Mouse (Mus musculus) embryonic fibroblast, embryonic 13.5 days (primary cell): ENCODE results near the gene G6pc2. TPM values are rescaled to one million over a fixed set of nuclear protein-coding genes. Genes with fewer than 3 reads are reported as not detected.

ENCODE experiments used
- H3K27ac ChIP-seq: 2 replicates; pipeline ENCODE4 v1.5.1; 2012; ENCODE audit warnings: low read length, control low read depth, inconsistent platforms; ENCODE audit not compliant: insufficient read depth
- H3K4me1 ChIP-seq: 2 replicates; pipeline ENCODE4 v1.6.1; 2011; ENCODE audit warnings: low read length; ENCODE audit not compliant: control insufficient read depth, insufficient read depth
- H3K4me3 ChIP-seq: 2 replicates; pipeline ENCODE4 v1.5.1; 2011; ENCODE audit warnings: mild to moderate bottlenecking, control low read depth, low read length; ENCODE audit not compliant: insufficient read depth
- CTCF ChIP-seq: IDR thresholded peaks from 2 replicates; pipeline ENCODE4 v1.5.1; 2011; ENCODE audit warnings: mild to moderate bottlenecking, control low read depth, low read length, moderate library complexity, borderline replicate concordance; ENCODE audit not compliant: insufficient read depth
- POLR2A ChIP-seq: IDR thresholded peaks from 2 replicates; pipeline ENCODE4 v1.6.1; 2011; ENCODE audit warnings: low read depth, mild to moderate bottlenecking, control low read depth, low read length, moderate library complexity
- polyA plus RNA-seq: library from polyadenylated mRNA; stranded (reverse); fragments of >200 nt; gene quantifications from 2 replicates; pipeline ENCODE4 v1.2.4, GENCODE M21; 2011; ENCODE audit warnings: low read depth; ENCODE audit not compliant: missing spikeins, insufficient read length

G6pc2 gene
- not detected in 2 replicates for polyA plus RNA-seq

- no peak within 1 kb of the TSS for H3K27ac ChIP-seq
- TF ChIP-seq POLR2A, result no peak
- TF ChIP-seq CTCF, result no peak
- no peak within 1 kb of the TSS for H3K4me3 ChIP-seq
- H3K4me1 ChIP-seq, result no peaks in the 10 kb centered on the region
Observed at GRCm38 (mm10) chr2:69210773-69211172, at the start of gene G6pc2. TSS of gene G6pc2 (plus strand) at chr2:69211073.

- Histone ChIP-seq H3K27ac (no peak overlapping the region), H3K4me1 (no peaks in the 10 kb centered on the region), H3K4me3 (no peak overlapping the region)
- TF ChIP-seq POLR2A (no peak), CTCF (no peak)
Observed at GRCm38 (mm10) chr2:69170395-69171077, 40.3 kb upstream of the G6pc2 start.

- Histone ChIP-seq H3K4me3 (no peak overlapping the region), H3K27ac (no peak overlapping the region), H3K4me1 (no peaks in the 10 kb centered on the region)
- TF ChIP-seq CTCF, result no peak
- TF ChIP-seq POLR2A, result no peak
Observed at GRCm38 (mm10) chr2:69175296-69175695, 35.6 kb upstream of the G6pc2 start.

- H3K27ac ChIP-seq, result no peak overlapping the region
- no peaks in the 10 kb centered on the region for H3K4me1 ChIP-seq
- TF ChIP-seq CTCF, result no peak
- no peak overlapping the region for H3K4me3 ChIP-seq
Observed at GRCm38 (mm10) chr2:69179721-69180120, 31.2 kb upstream of the G6pc2 start.

- TF ChIP-seq CTCF (no peak), POLR2A (no peak)
- Histone ChIP-seq H3K4me1 (no peaks in the 10 kb centered on the region), H3K4me3 (no peak overlapping the region), H3K27ac (no peak overlapping the region)
Observed at GRCm38 (mm10) chr2:69187990-69188389, 22.9 kb upstream of the G6pc2 start.

GRCm38 (mm10) chr2:69188732-69189131, 22.1 kb upstream of the G6pc2 start:
- no peak overlapping the region for H3K27ac ChIP-seq
- no peaks in the 10 kb centered on the region for H3K4me1 ChIP-seq
- TF ChIP-seq CTCF, result no peak
- TF ChIP-seq POLR2A, result no peak
- H3K4me3 ChIP-seq, result no peak overlapping the region

GRCm38 (mm10) chr2:69189222-69189621, 21.7 kb upstream of the G6pc2 start:
- Histone ChIP-seq H3K27ac (no peak overlapping the region), H3K4me3 (no peak overlapping the region), H3K4me1 (no peaks in the 10 kb centered on the region)
- TF ChIP-seq POLR2A, result no peak
- no peak for TF ChIP-seq CTCF

- Histone ChIP-seq H3K4me3 (no peak overlapping the region), H3K4me1 (no peaks in the 10 kb centered on the region; the same call in 1 of the 2 replicates), H3K27ac (no peak overlapping the region)
- TF ChIP-seq CTCF (no peak), POLR2A (no peak)
Observed at GRCm38 (mm10) chr2:69191059-69191458, 19.8 kb upstream of the G6pc2 start.

- Histone ChIP-seq H3K27ac (no peak overlapping the region), H3K4me3 (no peak overlapping the region), H3K4me1 (no peaks in the 10 kb centered on the region; the same call in 1 of the 2 replicates)
- TF ChIP-seq CTCF, result no peak
- TF ChIP-seq POLR2A, result no peak
Observed at GRCm38 (mm10) chr2:69193555-69193954, 17.3 kb upstream of the G6pc2 start.

GRCm38 (mm10) chr2:69205185-69205584, 5.7 kb upstream of the G6pc2 start:
- TF ChIP-seq CTCF, result no peak
- no peak for TF ChIP-seq POLR2A
- 0 out of 2 replicates have a peak, but pooled peaks cover 2% of the 10 kb centered on the region for H3K4me1 ChIP-seq
- H3K4me3 ChIP-seq, result peak overlapping the region; percentile 76
- H3K27ac ChIP-seq, result no peak overlapping the region
